Mouse (Mus musculus): ENCODE measurements around the gene Pced1b. TPM values are rescaled to one million over a fixed set of nuclear protein-coding genes. Genes with fewer than 3 reads are reported as not detected.

Gene Pced1b
- polyA plus RNA-seq, 1 experiment from 2014 or later = 5.7 TPM

- H3K9me3 ChIP-seq (ENCODE audit: control insufficient read depth, low read length) = no peaks in the 10 kb centered on the region
- H3K4me1 ChIP-seq (ENCODE audit: control insufficient read depth, insufficient read depth, low read length) = peaks cover 4% of the 10 kb centered on the region
- H3K27me3 ChIP-seq (ENCODE audit: control insufficient read depth, insufficient read depth, low read length) = no peaks in the 10 kb centered on the region; the same call in 1 of the 2 replicates
- H3K27ac ChIP-seq (replicated peaks; ENCODE audit: low read depth, low read length) = no peak overlapping the region
- no peak overlapping the region for H3K9ac ChIP-seq (replicated peaks; ENCODE audit: low read length)
- no peak overlapping the region for H3K4me3 ChIP-seq (replicated peaks; ENCODE audit: low read depth, low read length)
- ATAC-seq (ENCODE audit: low FRiP score, low TSS enrichment) (no peak), DNase-seq (no peak)
- H3K4me2 ChIP-seq (ENCODE audit: low read length) = no peak overlapping the region
- 22% methylated on average over 6 of the region's 6 CpGs for WGBS
- H3K36me3 ChIP-seq (ENCODE audit: control insufficient read depth, insufficient read depth, low read length) = no peaks in the 10 kb centered on the region
Observed at GRCm38 (mm10) chr15:97372611-97373131, 125.8 kb downstream of the Pced1b start.

DNA sequence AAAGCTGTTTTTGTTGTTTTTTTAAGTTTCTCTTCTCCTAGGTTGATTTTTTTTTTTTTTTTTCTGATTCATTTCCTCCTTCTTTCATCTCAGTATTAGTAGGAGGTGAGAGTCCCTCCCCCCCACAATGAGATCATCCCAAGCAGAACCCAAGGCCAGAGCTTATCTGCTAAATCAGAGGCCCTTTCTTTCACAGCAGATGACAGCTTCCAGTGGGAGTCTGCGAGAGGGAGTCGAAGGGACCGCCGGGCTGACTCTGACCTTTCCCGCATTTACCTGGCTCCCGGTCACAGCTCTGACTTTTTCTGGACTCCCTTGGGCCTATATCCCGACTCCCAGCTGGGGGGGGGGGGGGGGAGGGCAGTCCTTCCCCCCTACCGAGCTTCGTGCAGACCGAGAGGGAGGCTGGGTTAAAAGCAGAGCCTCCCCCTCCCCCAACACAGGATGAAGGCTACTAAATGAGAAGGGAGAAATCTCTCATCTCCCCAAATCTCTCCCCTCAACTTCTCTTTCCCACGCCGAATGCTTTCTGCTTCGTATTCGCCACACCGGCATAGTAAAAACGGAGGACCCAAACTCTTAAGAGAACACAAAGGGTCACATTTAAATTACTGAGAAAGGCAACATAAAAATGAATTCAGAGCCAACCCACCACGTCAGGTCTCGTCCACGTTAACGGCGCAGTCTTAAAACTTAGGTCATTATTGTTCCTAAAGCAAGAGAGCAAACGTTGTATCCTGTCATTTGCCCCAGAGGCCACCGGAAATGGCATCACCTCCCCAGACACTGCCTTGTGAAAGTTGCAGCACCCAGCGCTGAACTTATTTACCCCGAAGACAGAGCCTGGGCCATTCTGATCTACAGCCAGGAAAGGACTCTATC, 126.5 kb downstream of the Pced1b start:
- Histone ChIP-seq H3K4me3 (replicated peaks; ENCODE audit: low read depth, low read length) (no peak overlapping the region), H3K9ac (replicated peaks; ENCODE audit: low read length) (peak overlapping the region; percentile 27; the same call in 1 of the 2 replicates), H3K4me2 (ENCODE audit: low read length) (peak overlapping the region; percentile 47), H3K27me3 (ENCODE audit: control insufficient read depth, insufficient read depth, low read length) (no peaks in the 10 kb centered on the region; the same call in 1 of the 2 replicates), H3K27ac (replicated peaks; ENCODE audit: low read depth, low read length) (no peak overlapping the region), H3K9me3 (ENCODE audit: control insufficient read depth, low read length) (no peaks in the 10 kb centered on the region), H3K4me1 (ENCODE audit: control insufficient read depth, insufficient read depth, low read length) (peaks cover 4% of the 10 kb centered on the region), H3K36me3 (ENCODE audit: control insufficient read depth, insufficient read depth, low read length) (no peaks in the 10 kb centered on the region)
- 17% methylated on average over 24 of the region's 25 CpGs for WGBS
- ATAC-seq (ENCODE audit: low FRiP score, low TSS enrichment) = no peak
- no peak for DNase-seq

DNA sequence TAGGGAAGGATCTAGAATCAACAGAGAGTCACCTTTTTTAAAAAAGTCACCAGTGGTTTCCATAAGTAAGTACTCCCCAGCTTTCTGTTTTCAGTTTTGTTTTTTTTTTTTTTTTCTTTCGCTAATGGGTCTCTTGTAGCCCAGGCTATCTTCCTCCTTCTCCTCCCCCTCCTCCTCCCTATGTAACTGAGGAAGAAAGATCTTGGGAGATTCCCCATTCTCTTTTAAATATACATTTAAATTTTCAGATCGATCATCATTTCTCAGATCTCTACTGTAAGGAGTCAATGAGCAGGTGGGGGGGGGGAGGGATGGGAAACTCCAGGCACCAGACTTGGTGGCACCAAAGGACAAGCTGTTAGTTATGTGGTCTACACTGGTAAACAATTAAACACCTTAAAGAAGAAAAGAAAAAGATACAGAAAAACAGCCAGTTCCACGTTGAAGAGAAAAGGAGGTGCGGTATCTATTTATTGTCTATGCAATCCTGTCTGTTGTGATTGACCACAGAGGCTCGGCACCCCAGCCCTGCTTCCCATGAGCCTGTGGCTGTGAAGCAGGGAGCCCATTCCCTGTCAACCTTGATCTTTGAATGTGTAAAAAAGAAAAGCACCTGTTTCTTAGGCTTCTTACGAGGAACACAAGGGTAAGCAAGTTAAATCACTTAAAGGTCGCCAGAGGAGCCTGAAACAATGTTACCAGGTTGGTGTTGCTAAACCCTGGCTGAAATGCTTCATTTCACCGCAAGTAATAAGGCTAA, 127.4 kb downstream of the Pced1b start:
- WGBS = 68% methylated on average over 8 of the region's 8 CpGs
- H3K9ac ChIP-seq (replicated peaks; ENCODE audit: low read length) = no peak overlapping the region
- H3K4me2 ChIP-seq (ENCODE audit: low read length) = no peak overlapping the region
- no peaks in the 10 kb centered on the region; the same call in 1 of the 2 replicates for H3K27me3 ChIP-seq (ENCODE audit: control insufficient read depth, insufficient read depth, low read length)
- no peaks in the 10 kb centered on the region for H3K36me3 ChIP-seq (ENCODE audit: control insufficient read depth, insufficient read depth, low read length)
- peaks cover 4% of the 10 kb centered on the region for H3K4me1 ChIP-seq (ENCODE audit: control insufficient read depth, insufficient read depth, low read length)
- no peak for DNase-seq
- ATAC-seq (ENCODE audit: low FRiP score, low TSS enrichment) = no peak
- H3K9me3 ChIP-seq (ENCODE audit: control insufficient read depth, low read length) = no peaks in the 10 kb centered on the region
- no peak overlapping the region for H3K4me3 ChIP-seq (replicated peaks; ENCODE audit: low read depth, low read length)
- no peak overlapping the region for H3K27ac ChIP-seq (replicated peaks; ENCODE audit: low read depth, low read length)

- H3K27ac ChIP-seq (replicated peaks; ENCODE audit: low read depth, low read length) = no peak overlapping the region
- no peak overlapping the region for H3K4me2 ChIP-seq (ENCODE audit: low read length)
- H3K9ac ChIP-seq (replicated peaks; ENCODE audit: low read length) = no peak overlapping the region
- no peaks in the 10 kb centered on the region; the same call in 1 of the 2 replicates for H3K27me3 ChIP-seq (ENCODE audit: control insufficient read depth, insufficient read depth, low read length)
- no peak overlapping the region for H3K4me3 ChIP-seq (replicated peaks; ENCODE audit: low read depth, low read length)
- DNase-seq (no peak), ATAC-seq (ENCODE audit: low FRiP score, low TSS enrichment) (no peak)
- H3K36me3 ChIP-seq (ENCODE audit: control insufficient read depth, insufficient read depth, low read length) = no peaks in the 10 kb centered on the region
- H3K9me3 ChIP-seq (ENCODE audit: control insufficient read depth, low read length) = no peaks in the 10 kb centered on the region
- WGBS = 88% methylated on average over 15 of the region's 15 CpGs
- H3K4me1 ChIP-seq (ENCODE audit: control insufficient read depth, insufficient read depth, low read length) = peaks cover 4% of the 10 kb centered on the region
Observed at GRCm38 (mm10) chr15:97374845-97375720, 128.2 kb downstream of the Pced1b start.

GRCm38 (mm10) chr15:97376081-97376742, 129.3 kb downstream of the Pced1b start:
- Histone ChIP-seq H3K9me3 (ENCODE audit: control insufficient read depth, low read length) (no peaks in the 10 kb centered on the region), H3K4me2 (ENCODE audit: low read length) (no peak overlapping the region), H3K27ac (replicated peaks; ENCODE audit: low read depth, low read length) (no peak overlapping the region), H3K4me3 (replicated peaks; ENCODE audit: low read depth, low read length) (no peak overlapping the region), H3K9ac (replicated peaks; ENCODE audit: low read length) (no peak overlapping the region), H3K36me3 (ENCODE audit: control insufficient read depth, insufficient read depth, low read length) (no peaks in the 10 kb centered on the region), H3K27me3 (ENCODE audit: control insufficient read depth, insufficient read depth, low read length) (no peaks in the 10 kb centered on the region; the same call in 1 of the 2 replicates), H3K4me1 (ENCODE audit: control insufficient read depth, insufficient read depth, low read length) (peaks cover 4% of the 10 kb centered on the region)
- DNase-seq = no peak
- ATAC-seq (ENCODE audit: low FRiP score, low TSS enrichment) = no peak
- WGBS = 31% methylated on average over 7 of the region's 7 CpGs

- WGBS = 14% methylated on average over 19 of the region's 19 CpGs
- Histone ChIP-seq H3K4me2 (ENCODE audit: low read length) (no peak overlapping the region), H3K9me3 (ENCODE audit: control insufficient read depth, low read length) (no peaks in the 10 kb centered on the region), H3K4me1 (ENCODE audit: control insufficient read depth, insufficient read depth, low read length) (peaks cover 4% of the 10 kb centered on the region), H3K4me3 (replicated peaks; ENCODE audit: low read depth, low read length) (no peak overlapping the region), H3K36me3 (ENCODE audit: control insufficient read depth, insufficient read depth, low read length) (no peaks in the 10 kb centered on the region), H3K27me3 (ENCODE audit: control insufficient read depth, insufficient read depth, low read length) (no peaks in the 10 kb centered on the region; the same call in 1 of the 2 replicates), H3K9ac (replicated peaks; ENCODE audit: low read length) (no peak overlapping the region), H3K27ac (replicated peaks; ENCODE audit: low read depth, low read length) (no peak overlapping the region)
- DNase-seq (no peak), ATAC-seq (ENCODE audit: low FRiP score, low TSS enrichment) (no peak)
Observed at GRCm38 (mm10) chr15:97376792-97377222, 129.9 kb downstream of the Pced1b start.

- ATAC-seq (ENCODE audit: low FRiP score, low TSS enrichment) = no peak
- H3K4me1 ChIP-seq (ENCODE audit: control insufficient read depth, insufficient read depth, low read length) = peaks cover 4% of the 10 kb centered on the region
- H3K27me3 ChIP-seq (ENCODE audit: control insufficient read depth, insufficient read depth, low read length) = no peaks in the 10 kb centered on the region; the same call in 1 of the 2 replicates
Observed at GRCm38 (mm10) chr15:97378061-97378460, 131.2 kb downstream of the Pced1b start.

More at GRCm38 (mm10) chr15:97378061-97378460, 131.2 kb downstream of the Pced1b start:
- H3K9me3 ChIP-seq (ENCODE audit: control insufficient read depth, low read length) = no peaks in the 10 kb centered on the region
- H3K4me3 ChIP-seq (replicated peaks; ENCODE audit: low read depth, low read length) = no peak overlapping the region
- H3K27ac ChIP-seq (replicated peaks; ENCODE audit: low read depth, low read length) = no peak overlapping the region
- no peak for DNase-seq
- H3K9ac ChIP-seq (replicated peaks; ENCODE audit: low read length) = no peak overlapping the region
- H3K36me3 ChIP-seq (ENCODE audit: control insufficient read depth, insufficient read depth, low read length) = no peaks in the 10 kb centered on the region
- H3K4me2 ChIP-seq (ENCODE audit: low read length) = no peak overlapping the region
- 82% methylated on average over 4 of the region's 4 CpGs for WGBS
